Mouse (Mus musculus): ENCODE results near the gene C5ar1.

DNA sequence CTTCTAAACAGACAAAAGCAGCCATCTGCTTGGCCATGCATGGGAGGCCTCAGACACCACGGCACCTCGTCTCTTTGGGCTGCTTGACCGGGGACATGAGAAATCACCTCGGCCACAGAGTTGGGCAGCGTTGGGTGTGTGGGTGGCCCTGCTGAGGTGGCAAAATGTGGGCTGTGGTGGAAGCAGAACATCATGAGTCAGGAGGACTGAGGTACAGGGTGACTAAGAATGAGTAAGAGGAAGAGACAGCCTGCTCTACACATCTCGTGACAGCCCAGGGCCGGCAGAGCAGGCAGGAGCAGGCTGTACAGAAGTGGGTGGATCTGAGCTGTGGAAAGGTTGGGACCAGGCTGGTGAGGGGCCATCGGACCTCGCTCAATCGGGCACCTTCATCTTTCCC lies 51.8 kb downstream of the C5ar1 start:
- TF ChIP-seq HCFC1 (IDR thresholded peaks at IDR 0.05; ENCODE audit: borderline replicate concordance, insufficient read depth, low read length): no peak
- TF ChIP-seq CHD2 (IDR thresholded peaks at IDR 0.05; ENCODE audit: low read depth, low read length): no peak
- TF ChIP-seq MAFK (IDR thresholded peaks at IDR 0.05; ENCODE audit: insufficient read depth, low read depth, low read length): no peak
- TF ChIP-seq ZC3H11A (IDR thresholded peaks at IDR 0.05; ENCODE audit: borderline replicate concordance, low read depth, low read length): no peak
- no peak for TF ChIP-seq ZNF384 (IDR thresholded peaks at IDR 0.05; ENCODE audit: low read depth, low read length)

Measured in ES-E14 (cell line).